15 mouse cellular contexts compared by ENCODE assay signal in genomic region chr3:121186925-121187324, GRCm38 (mm10).
"Had no signal": no experiment of that assay in that cellular context is flagged by ENCODE, and none has a peak within 500 bp of the region (broad histone marks: within the 10 kb centered on the region; RNA-seq: fewer than 3 reads in every experiment).

No protein-coding gene starts in this region.

- H3K4me3 ChIP-seq: limb, embryonic 15.5 days; liver, embryonic 15.5 days; midbrain, embryonic 12.5 days; neural tube, embryonic 13.5 days; stomach, embryonic 15.5 days had no signal

- H3K9me3 ChIP-seq: limb, embryonic 15.5 days; liver, embryonic 15.5 days; midbrain, embryonic 12.5 days; neural tube, embryonic 13.5 days; stomach, embryonic 15.5 days had no signal

- DNase-seq: kidney, adult 9 months; kidney, postnatal 36 days; layer of hippocampus, adult 9-11 months; layer of hippocampus, postnatal 36 days; retina, postnatal 1 day; thymus, postnatal 36 days had no signal

- H3K4me1 ChIP-seq: limb, embryonic 15.5 days; midbrain, embryonic 12.5 days; neural tube, embryonic 13.5 days; stomach, embryonic 15.5 days had no signal

- H3K4me2 ChIP-seq: limb, embryonic 15.5 days; liver, embryonic 15.5 days; midbrain, embryonic 12.5 days; neural tube, embryonic 13.5 days; stomach, embryonic 15.5 days had no signal

- H3K36me3 ChIP-seq: limb, embryonic 15.5 days; liver, embryonic 15.5 days; midbrain, embryonic 12.5 days; neural tube, embryonic 13.5 days; stomach, embryonic 15.5 days had no signal

- H3K9ac ChIP-seq: limb, embryonic 15.5 days; liver, embryonic 15.5 days; midbrain, embryonic 12.5 days; neural tube, embryonic 13.5 days; stomach, embryonic 15.5 days had no signal

- H3K27me3 ChIP-seq: limb, embryonic 15.5 days; midbrain, embryonic 12.5 days; neural tube, embryonic 13.5 days; stomach, embryonic 15.5 days had no signal

- ATAC-seq: inflammation-experienced regulatory T-cells, adult 6 months; intestine, postnatal 0 days; midbrain, embryonic 16.5 days had no signal

- H3K27ac ChIP-seq: kidney, postnatal 0 days; limb, embryonic 15.5 days; liver, embryonic 15.5 days; midbrain, embryonic 12.5 days; neural tube, embryonic 13.5 days; stomach, embryonic 15.5 days had no signal
